Mouse (Mus musculus): ENCODE data around the gene Tmod3. TPM values are rescaled to one million over a fixed set of nuclear protein-coding genes. Genes with fewer than 3 reads are reported as not detected.

The Tmod3 gene
- total and polyA plus RNA-seq, 3 experiments = 29.9 to 46.4 TPM; not detected in 1

DNA sequence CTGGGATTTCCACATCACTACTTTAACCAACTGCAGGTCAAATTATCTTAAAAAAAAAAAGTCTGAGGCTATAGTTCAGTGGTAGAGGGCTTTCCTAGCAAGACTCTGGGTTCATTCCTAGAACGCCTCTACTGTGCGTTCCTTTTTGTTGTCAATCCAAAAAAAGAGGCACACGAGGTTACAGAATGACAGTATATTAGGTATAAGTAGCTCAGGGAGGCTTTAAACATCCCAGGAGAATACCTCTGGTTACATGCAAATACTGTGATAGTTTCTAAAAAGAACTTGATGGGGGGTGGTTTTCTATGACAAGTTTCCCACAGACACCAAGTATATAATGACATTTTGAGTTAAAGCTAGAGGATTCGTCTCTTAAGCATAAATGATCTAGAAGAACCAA, 48.0 kb upstream of the Tmod3 start:
- no peaks in the 10 kb centered on the region; a peak in 1 of 4 replicates for H3K27me3 ChIP-seq (ENCODE audit: control insufficient read depth in 1 of 2, insufficient read depth in 2 of 2, low read length in 2 of 2)
- DNase-seq (ENCODE audit: low read depth, low spot score) = no peak
- no peaks in the 10 kb centered on the region for H3K36me3 ChIP-seq (ENCODE audit: control insufficient read depth in 1 of 2, insufficient read depth in 2 of 2, low read length in 2 of 2)
- no peak for TF ChIP-seq MAFK (IDR thresholded peaks at IDR 0.05; ENCODE audit: borderline replicate concordance, low read depth, low read length)
- TF ChIP-seq ETS1 (IDR thresholded peaks at IDR 0.05; ENCODE audit: low read depth, low read length) = no peak
- TF ChIP-seq TAL1 (IDR thresholded peaks at IDR 0.05; ENCODE audit: low read length) = no peak
- TF ChIP-seq UBTF (IDR thresholded peaks at IDR 0.05; ENCODE audit: borderline replicate concordance, insufficient read depth, low read depth, low read length) = no peak
- no peak for TF ChIP-seq RAD21 (IDR thresholded peaks at IDR 0.05; ENCODE audit: low read depth, low read length)
- no peak for TF ChIP-seq MAZ (IDR thresholded peaks at IDR 0.05; ENCODE audit: low read depth, low read length)
- no peak for TF ChIP-seq ZMIZ1 (IDR thresholded peaks at IDR 0.05; ENCODE audit: low read depth, low read length)
- TF ChIP-seq CHD1 (IDR thresholded peaks at IDR 0.05; ENCODE audit: low read depth, low read length) = no peak
- TF ChIP-seq E2F4 (IDR thresholded peaks at IDR 0.05; ENCODE audit: borderline replicate concordance, low read depth, low read length) = no peak
- no peak for TF ChIP-seq SMC3 (IDR thresholded peaks at IDR 0.05; ENCODE audit: low read depth, low read length)
- no peak for TF ChIP-seq MYC (IDR thresholded peaks at IDR 0.05; ENCODE audit: low read depth, low read length)
- TF ChIP-seq ZKSCAN1 (IDR thresholded peaks at IDR 0.05; ENCODE audit: low read depth, low read length) = no peak
- TF ChIP-seq KAT2A (conservative IDR thresholded peaks at IDR 0.05; ENCODE audit: low read depth, low read length) = no peak
- no peak for TF ChIP-seq RCOR1 (IDR thresholded peaks at IDR 0.05; ENCODE audit: low read depth, low read length)
- no peak for TF ChIP-seq CHD2 (IDR thresholded peaks at IDR 0.05; ENCODE audit: low read length)
- TF ChIP-seq SIN3A (IDR thresholded peaks at IDR 0.05; ENCODE audit: low read length) = no peak
- no peak for TF ChIP-seq BHLHE40 (IDR thresholded peaks at IDR 0.05; ENCODE audit: borderline replicate concordance, low read depth, low read length)
- no peaks in the 10 kb centered on the region for H3K79me2 ChIP-seq (ENCODE audit: control insufficient read depth, insufficient read depth, low read length, poor library complexity)
- H3K4me3 ChIP-seq (ENCODE audit: control insufficient read depth in 1 of 2, insufficient read depth in 1 of 2, low read depth in 2 of 2, low read length in 2 of 2) = no peak overlapping the region
- no peak overlapping the region for H3K27ac ChIP-seq (ENCODE audit: control insufficient read depth, low read depth, low read length)
- H3K9ac ChIP-seq (ENCODE audit: control insufficient read depth, low read depth, low read length, poor library complexity, severe bottlenecking) = no peak overlapping the region
- no peaks in the 10 kb centered on the region for H3K9me3 ChIP-seq (replicated peaks; ENCODE audit: insufficient read depth, low read length)
- H3K4me1 ChIP-seq (ENCODE audit: control insufficient read depth in 1 of 2, insufficient read depth in 2 of 2, low read length in 2 of 2) = no peaks in the 10 kb centered on the region

DNA sequence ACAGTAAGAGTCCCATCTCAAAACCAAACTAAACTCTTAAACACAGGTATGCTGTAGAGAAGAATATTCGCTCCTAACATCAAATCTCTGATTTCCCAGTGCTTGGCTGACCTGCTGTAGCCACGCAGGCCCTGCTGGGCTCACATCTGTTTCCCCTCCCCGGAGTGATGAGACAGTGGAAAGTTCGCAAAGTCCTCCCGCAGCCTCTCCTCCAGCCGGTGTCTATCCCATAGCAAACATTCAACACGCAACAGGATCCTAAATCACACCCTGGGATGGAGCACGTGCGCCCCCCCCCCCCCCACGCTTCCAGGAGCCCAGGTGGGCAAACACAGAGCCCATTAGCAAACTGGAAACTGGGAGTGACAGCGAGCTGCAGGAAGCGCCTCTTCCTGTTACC, 42.1 kb upstream of the Tmod3 start:
- H3K9me3 ChIP-seq (replicated peaks; ENCODE audit: insufficient read depth, low read length) = no peaks in the 10 kb centered on the region
- H3K27ac ChIP-seq (ENCODE audit: control insufficient read depth, low read depth, low read length) = no peak overlapping the region
- no peak overlapping the region for H3K9ac ChIP-seq (ENCODE audit: control insufficient read depth, low read depth, low read length, poor library complexity, severe bottlenecking)
- H3K36me3 ChIP-seq (ENCODE audit: control insufficient read depth in 1 of 2, insufficient read depth in 2 of 2, low read length in 2 of 2) = no peaks in the 10 kb centered on the region
- TF ChIP-seq MEF2A (IDR thresholded peaks at IDR 0.05; ENCODE audit: extremely low read depth, insufficient replicate concordance, low read depth, low read length, poor library complexity, severe bottlenecking) (no peak), POLR2AphosphoS5 (IDR thresholded peaks at IDR 0.05; ENCODE audit: borderline replicate concordance, low read depth, low read length) (no peak), RAD21 (IDR thresholded peaks at IDR 0.05; ENCODE audit: low read depth, low read length) (no peak), E2F4 (IDR thresholded peaks at IDR 0.05; ENCODE audit: borderline replicate concordance, low read depth, low read length) (no peak)
- H3K79me2 ChIP-seq (ENCODE audit: control insufficient read depth, insufficient read depth, low read length, poor library complexity) = no peaks in the 10 kb centered on the region
- DNase-seq (ENCODE audit: low read depth, low spot score) = no peak
- H3K4me3 ChIP-seq (ENCODE audit: control insufficient read depth in 1 of 2, insufficient read depth in 1 of 2, low read depth in 2 of 2, low read length in 2 of 2) = no peak overlapping the region
- H3K27me3 ChIP-seq (ENCODE audit: control insufficient read depth in 1 of 2, insufficient read depth in 2 of 2, low read length in 2 of 2) = peaks cover 0 to 2% of the 10 kb centered on the region in 2 experiments; a peak in 2 of 4 replicates
- no peaks in the 10 kb centered on the region for H3K4me1 ChIP-seq (ENCODE audit: control insufficient read depth in 1 of 2, insufficient read depth in 2 of 2, low read length in 2 of 2)

Measured in MEL (cell line).